Mouse (Mus musculus) MEL (cell line): Measurements from ENCODE around the gene Sema3b. TPM values are rescaled to one million over a fixed set of nuclear protein-coding genes. Genes with fewer than 3 reads are reported as not detected.
A peak's percentile ranks its signal among the peaks of the same experiment; 100 is the strongest.

ENCODE experiments used
- DNase-seq: peaks from one replicate; pipeline ENCODE4 v3.0.0; 2011; ENCODE audit warnings: low read depth, low spot score
- H3K27ac ChIP-seq: 2 replicates; pipeline ENCODE4 v1.5.1; 2012; ENCODE audit warnings: low read depth, mild to moderate bottlenecking, control low read depth, low read length, moderate library complexity; ENCODE audit not compliant: control insufficient read depth
- H3K27me3 ChIP-seq, 2 experiments: fragments of 150-350 bp in 1 of 2; sonication (generic) in 1 of 2; 2 replicates each; pipeline ENCODE4 v1.6.1; 2012; ENCODE audit warnings: low read length in 2 of 2, mild to moderate bottlenecking in 2 of 2, improper control_type of control experiment in 1 of 2, moderate library complexity in 1 of 2; ENCODE audit not compliant: insufficient read depth in 2 of 2, control insufficient read depth in 1 of 2
- H3K36me3 ChIP-seq, 2 experiments: 2 replicates each; pipeline ENCODE4 v1.6.1; 2012 to 2014; ENCODE audit warnings: low read length in 2 of 2, improper control_type of control experiment in 1 of 2, inconsistent platforms in 1 of 2, mild to moderate bottlenecking in 1 of 2; ENCODE audit not compliant: insufficient read depth in 2 of 2, control insufficient read depth in 1 of 2
- H3K4me1 ChIP-seq, 2 experiments: fragments of 150-350 bp in 1 of 2; sonication (generic) in 1 of 2; 2 replicates each; pipeline ENCODE4 v1.6.1; 2012; ENCODE audit warnings: low read length in 2 of 2, improper control_type of control experiment in 1 of 2, mild to moderate bottlenecking in 1 of 2; ENCODE audit not compliant: insufficient read depth in 2 of 2, control insufficient read depth in 1 of 2
- H3K4me3 ChIP-seq, 2 experiments: fragments of 150-350 bp in 1 of 2; sonication (generic) in 1 of 2; 2 replicates each; pipeline ENCODE4 v1.5.1; 2012; ENCODE audit warnings: low read depth in 2 of 2, low read length in 2 of 2, mild to moderate bottlenecking in 2 of 2, moderate library complexity in 2 of 2, control low read depth in 1 of 2, improper control_type of control experiment in 1 of 2; ENCODE audit not compliant: control insufficient read depth in 1 of 2, insufficient read depth in 1 of 2
- H3K79me2 ChIP-seq: 2 replicates; pipeline ENCODE4 v1.6.1; 2012; ENCODE audit warnings: mild to moderate bottlenecking, low read length, moderate library complexity; ENCODE audit not compliant: control insufficient read depth, poor library complexity, insufficient read depth
- H3K9ac ChIP-seq: 2 replicates; pipeline ENCODE4 v1.6.1; 2012; ENCODE audit warnings: low read depth, mild to moderate bottlenecking, control low read depth, low read length, moderate library complexity; ENCODE audit not compliant: control insufficient read depth, poor library complexity, severe bottlenecking
- H3K9me3 ChIP-seq: fragments of 150-350 bp; sonication (generic); replicated peaks from 2 replicates; pipeline ENCODE4 v1.6.1; 2012; ENCODE audit warnings: mild to moderate bottlenecking, low read length, improper control_type of control experiment, moderate library complexity; ENCODE audit not compliant: insufficient read depth
- BHLHE40 ChIP-seq: IDR thresholded peaks from 2 replicates; pipeline ENCODE4 v1.6.1; 2012; ENCODE audit warnings: low read depth, mild to moderate bottlenecking, inconsistent platforms, low read length, improper control_type of control experiment, borderline replicate concordance
- CHD1 ChIP-seq: IDR thresholded peaks from 2 replicates; pipeline ENCODE4 v1.6.1; 2012; ENCODE audit warnings: low read depth, mild to moderate bottlenecking, inconsistent platforms, low read length, improper control_type of control experiment
- CHD2 ChIP-seq: IDR thresholded peaks from 2 replicates; pipeline ENCODE4 v1.6.1; 2011; ENCODE audit warnings: low read length, improper control_type of control experiment
- CTCF ChIP-seq, 3 experiments: IDR thresholded peaks in 2 of 3; conservative IDR thresholded peaks in 1 of 3; 2 replicates each; pipeline ENCODE4 v1.5.1; 2011 to 2012; ENCODE audit warnings: low read length in 3 of 3, low read depth in 2 of 3, mild to moderate bottlenecking in 2 of 3, improper control_type of control experiment in 1 of 3, inconsistent platforms in 1 of 3, mixed read lengths in 1 of 3, moderate library complexity in 1 of 3; ENCODE audit not compliant: control insufficient read depth in 1 of 3, insufficient read depth in 1 of 3, poor library complexity in 1 of 3, severe bottlenecking in 1 of 3
- GABPA ChIP-seq: IDR thresholded peaks from 2 replicates; pipeline ENCODE4 v1.6.1; 2012; ENCODE audit warnings: low read depth, mild to moderate bottlenecking, inconsistent platforms, low read length, improper control_type of control experiment, moderate library complexity
- HCFC1 ChIP-seq: IDR thresholded peaks from 2 replicates; pipeline ENCODE4 v1.6.1; 2012; ENCODE audit warnings: low read depth, mild to moderate bottlenecking, inconsistent platforms, low read length, improper control_type of control experiment, moderate library complexity
- JUND ChIP-seq: IDR thresholded peaks from 2 replicates; pipeline ENCODE4 v1.6.1; 2011; ENCODE audit warnings: low read depth, mild to moderate bottlenecking, improper control_type of control experiment, low read length
- MAZ ChIP-seq: IDR thresholded peaks from 2 replicates; pipeline ENCODE4 v1.6.1; 2012; ENCODE audit warnings: low read depth, mild to moderate bottlenecking, inconsistent platforms, low read length, improper control_type of control experiment
- MEF2A ChIP-seq: IDR thresholded peaks from 2 replicates; pipeline ENCODE4 v1.6.1; 2014; ENCODE audit warnings: low read depth, mild to moderate bottlenecking, inconsistent platforms, low read length, improper control_type of control experiment; ENCODE audit not compliant: poor library complexity, insufficient replicate concordance, severe bottlenecking; ENCODE audit errors: extremely low read depth
- MXI1 ChIP-seq: IDR thresholded peaks from 2 replicates; pipeline ENCODE4 v1.6.1; 2011; ENCODE audit warnings: mild to moderate bottlenecking, low read depth, low read length, improper control_type of control experiment
- MYB ChIP-seq: IDR thresholded peaks from 2 replicates; pipeline ENCODE4 v1.6.1; 2011; ENCODE audit warnings: mild to moderate bottlenecking, low read depth, low read length, improper control_type of control experiment
- MYC ChIP-seq: IDR thresholded peaks from 2 replicates; pipeline ENCODE4 v1.6.1; 2011; ENCODE audit warnings: low read depth, mild to moderate bottlenecking, low read length, improper control_type of control experiment, moderate library complexity
- NELFE ChIP-seq: IDR thresholded peaks from 2 replicates; pipeline ENCODE4 v1.6.1; 2011; ENCODE audit warnings: low read depth, low read length, improper control_type of control experiment
- NRF1 ChIP-seq: IDR thresholded peaks from 2 replicates; pipeline ENCODE4 v1.6.1; 2014; ENCODE audit warnings: low read depth, mild to moderate bottlenecking, inconsistent platforms, low read length, improper control_type of control experiment, moderate library complexity; ENCODE audit not compliant: poor library complexity, insufficient read depth, severe bottlenecking
- POLR2AphosphoS2 ChIP-seq: IDR thresholded peaks from 2 replicates; pipeline ENCODE4 v1.6.1; 2011; ENCODE audit warnings: low read length, improper control_type of control experiment
- POLR2AphosphoS5 ChIP-seq: IDR thresholded peaks from 2 replicates; pipeline ENCODE4 v1.6.1; 2012; ENCODE audit warnings: low read depth, borderline replicate concordance, mild to moderate bottlenecking, inconsistent platforms, low read length, moderate library complexity, mixed read lengths
- RAD21 ChIP-seq: IDR thresholded peaks from 2 replicates; pipeline ENCODE4 v1.6.1; 2011; ENCODE audit warnings: mild to moderate bottlenecking, low read depth, low read length, improper control_type of control experiment
- RCOR1 ChIP-seq: IDR thresholded peaks from 2 replicates; pipeline ENCODE4 v1.6.1; 2012; ENCODE audit warnings: low read depth, mild to moderate bottlenecking, inconsistent platforms, low read length, improper control_type of control experiment
- SMC3 ChIP-seq: IDR thresholded peaks from 2 replicates; pipeline ENCODE4 v1.6.1; 2011; ENCODE audit warnings: low read depth, low read length, improper control_type of control experiment
- TCF12 ChIP-seq: IDR thresholded peaks from 2 replicates; pipeline ENCODE4 v1.6.1; 2014; ENCODE audit warnings: low read depth, mild to moderate bottlenecking, inconsistent platforms, low read length, improper control_type of control experiment, moderate library complexity
- UBTF ChIP-seq: IDR thresholded peaks from 2 replicates; pipeline ENCODE4 v1.6.1; 2012; ENCODE audit warnings: low read depth, mild to moderate bottlenecking, inconsistent platforms, low read length, improper control_type of control experiment, moderate library complexity, borderline replicate concordance; ENCODE audit not compliant: insufficient read depth
- USF2 ChIP-seq, 2 experiments: IDR thresholded peaks; 2 replicates each; pipeline ENCODE4 v1.6.1; 2011 to 2012; ENCODE audit warnings: improper control_type of control experiment in 2 of 2, low read length in 2 of 2, borderline replicate concordance in 1 of 2, inconsistent platforms in 1 of 2, low read depth in 1 of 2, mild to moderate bottlenecking in 1 of 2; ENCODE audit not compliant: insufficient read depth in 1 of 2
- ZC3H11A ChIP-seq: IDR thresholded peaks from 2 replicates; pipeline ENCODE4 v1.6.1; 2012; ENCODE audit warnings: low read depth, mild to moderate bottlenecking, inconsistent platforms, low read length, improper control_type of control experiment
- ZMIZ1 ChIP-seq: IDR thresholded peaks from 2 replicates; pipeline ENCODE4 v1.6.1; 2012; ENCODE audit warnings: low read depth, mild to moderate bottlenecking, inconsistent platforms, low read length, improper control_type of control experiment, moderate library complexity
- polyA plus RNA-seq, 2 experiments: library from polyadenylated mRNA; stranded (reverse) in 1 of 2; unstranded in 1 of 2; fragments of >175 nt in 1 of 2; fragments of >200 nt in 1 of 2; gene quantifications; 2 replicates each; pipeline versions ENCODE4 v1.2.1 to v1.2.4; 2012; ENCODE audit warnings: low replicate concordance in 2 of 2, low read depth in 1 of 2; ENCODE audit not compliant: insufficient read length in 2 of 2, insufficient read depth in 1 of 2, missing spikeins in 1 of 2
- total RNA-seq: library from RNA; depleted of rRNA; stranded (reverse); fragments of 300-350 nt; gene quantifications from 2 replicates; pipeline ENCODE4 v1.2.3, GENCODE M21; 2012

The Sema3b gene
- total and polyA plus RNA-seq, 3 experiments, result 0.04 to 0.21 TPM; not detected in 1

DNA sequence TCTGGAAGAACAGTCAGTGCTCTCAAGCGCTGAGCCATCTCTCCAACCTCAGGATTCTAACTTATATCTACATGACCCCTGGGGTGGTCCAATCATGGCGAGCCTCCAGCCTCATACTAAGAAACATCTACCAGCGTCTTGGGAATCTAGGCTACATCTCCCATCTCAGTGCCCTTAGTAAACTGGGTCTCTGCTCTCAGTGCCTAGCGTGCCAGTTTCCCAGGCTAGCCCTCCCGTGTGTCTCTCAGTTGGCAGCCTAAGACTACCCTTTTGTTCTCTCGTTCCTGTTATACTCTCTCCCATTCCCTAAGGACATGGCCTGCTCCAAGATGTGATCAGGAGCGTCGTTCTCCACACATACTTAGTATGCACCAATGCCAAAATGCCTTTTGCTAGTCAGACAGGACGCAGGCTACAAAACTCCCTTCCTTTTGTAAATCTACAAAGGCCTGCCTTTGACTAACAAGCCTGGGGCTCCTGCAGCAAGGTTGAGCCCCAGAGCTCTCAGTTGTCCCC is 22.3 kb upstream of the Sema3b start (continued):
- no peak for TF ChIP-seq POLR2AphosphoS5
- TF ChIP-seq CTCF (IDR thresholded peaks at IDR 0.05 in 2 of 3, conservative IDR thresholded peaks at IDR 0.05 in 1 of 3; ENCODE audit: control insufficient read depth in 1 of 3, insufficient read depth in 1 of 3, low read depth in 2 of 3, low read length in 3 of 3, poor library complexity in 1 of 3, severe bottlenecking in 1 of 3), result no peak
- TF ChIP-seq HCFC1, result no peak

GRCm38 (mm10) chr9:107630576-107630975 is 21.5 kb upstream of the Sema3b start:
- TF ChIP-seq MEF2A (no peak), CHD2 (no peak), MYC (no peak), GABPA (no peak), ZC3H11A (no peak), ZMIZ1 (no peak), POLR2AphosphoS2 (no peak), NELFE (no peak), TCF12 (no peak), NRF1 (no peak), BHLHE40 (no peak), MXI1 (no peak), MAZ (no peak), RAD21 (no peak)
- Histone ChIP-seq H3K36me3 (peaks cover 0 to 16% of the 10 kb centered on the region in 2 experiments; a peak in 2 of 4 replicates), H3K9ac (no peak overlapping the region), H3K27ac (no peak overlapping the region), H3K79me2 (peaks cover 67% of the 10 kb centered on the region), H3K4me1 (peaks cover 5 to 22% of the 10 kb centered on the region in 2 experiments; a peak in 3 of 4 replicates), H3K4me3 (no peak overlapping the region), H3K27me3 (no peaks in the 10 kb centered on the region), H3K9me3 (no peaks in the 10 kb centered on the region)
- no peak for DNase-seq

GRCm38 (mm10) chr9:107629901-107630425 is 20.9 kb upstream of the Sema3b start:
- Histone ChIP-seq H3K79me2 (peaks cover 68% of the 10 kb centered on the region), H3K9me3 (no peaks in the 10 kb centered on the region), H3K36me3 (peaks cover 0 to 18% of the 10 kb centered on the region in 2 experiments; a peak in 2 of 4 replicates), H3K9ac (no peak overlapping the region)
- TF ChIP-seq USF2 (IDR thresholded peaks at IDR 0.05; ENCODE audit: borderline replicate concordance in 1 of 2, insufficient read depth in 1 of 2, low read depth in 1 of 2, low read length in 2 of 2), result no peak
- TF ChIP-seq MEF2A, result no peak
- no peak for TF ChIP-seq CHD1
- no peak for TF ChIP-seq MYB
- no peak for TF ChIP-seq ZMIZ1
- TF ChIP-seq SMC3, result no peak
- no peak for TF ChIP-seq TCF12
- no peak for TF ChIP-seq JUND
- no peak for TF ChIP-seq RCOR1
- no peak for TF ChIP-seq POLR2AphosphoS5
- TF ChIP-seq MXI1, result no peak
- no peak for TF ChIP-seq NELFE
- TF ChIP-seq UBTF, result no peak
- TF ChIP-seq, all 39 proteins: peak for 0
- Histone ChIP-seq H3K4me1 (peaks cover 6 to 26% of the 10 kb centered on the region in 2 experiments; a peak in 3 of 4 replicates), H3K27ac (peak overlapping the region; percentile 86; the same call in 1 of the 2 replicates), H3K27me3 (no peaks in the 10 kb centered on the region), H3K4me3 (no peak overlapping the region; a peak in 1 of 4 replicates)
- no peak for DNase-seq
